Mouse (Mus musculus) E14TG2a.4 (cell line): ENCODE measurements around the gene Nf2.
"Not testable (repeated sequence)": the region's sequence is repeated elsewhere in the genome, so short reads cannot be mapped to it uniquely, and the experiment has no call there.

Source experiments
- H3K27me3 ChIP-seq: 2 replicates; pipeline ENCODE4 v1.6.1; 2014; ENCODE audit warnings: low read length, control low read depth; ENCODE audit not compliant: insufficient read depth
- H3K36me3 ChIP-seq: 2 replicates; pipeline ENCODE4 v1.6.1; 2014; ENCODE audit warnings: low read length, control low read depth; ENCODE audit not compliant: insufficient read depth
- H3K4me1 ChIP-seq: replicated peaks from 2 replicates; pipeline ENCODE4 v1.6.1; 2014; ENCODE audit warnings: low read depth, low read length, control low read depth
- H3K4me3 ChIP-seq: replicated peaks from 2 replicates; pipeline ENCODE4 v1.5.1; 2014; ENCODE audit warnings: mild to moderate bottlenecking, low read length
- H3K9me3 ChIP-seq: 2 replicates; pipeline ENCODE4 v1.6.1; 2014; ENCODE audit warnings: low read length, control low read depth
- CTCF ChIP-seq: conservative IDR thresholded peaks from 2 replicates; pipeline ENCODE4 v1.5.1; 2014; ENCODE audit warnings: low read length
- NANOG ChIP-seq: IDR thresholded peaks from 2 replicates; pipeline ENCODE4 v1.6.1; 2014; ENCODE audit warnings: borderline replicate concordance, low read length, mixed read lengths
- POU5F1 ChIP-seq: IDR thresholded peaks from 2 replicates; pipeline ENCODE4 v1.6.1; 2014; ENCODE audit warnings: low read length, borderline replicate concordance

The Nf2 gene

GRCm38 (mm10) chr11:4831066-4831465, 18.3 kb downstream of the Nf2 start:
- TF ChIP-seq CTCF (no peak), NANOG (no peak), POU5F1 (no peak)
- Histone ChIP-seq H3K4me1 (peaks cover 17% of the 10 kb centered on the region; the same call in 1 of the 2 replicates), H3K36me3 (peaks cover 34% of the 10 kb centered on the region), H3K27me3 (no peaks in the 10 kb centered on the region), H3K9me3 (no peaks in the 10 kb centered on the region), H3K4me3 (no peak overlapping the region)

DNA sequence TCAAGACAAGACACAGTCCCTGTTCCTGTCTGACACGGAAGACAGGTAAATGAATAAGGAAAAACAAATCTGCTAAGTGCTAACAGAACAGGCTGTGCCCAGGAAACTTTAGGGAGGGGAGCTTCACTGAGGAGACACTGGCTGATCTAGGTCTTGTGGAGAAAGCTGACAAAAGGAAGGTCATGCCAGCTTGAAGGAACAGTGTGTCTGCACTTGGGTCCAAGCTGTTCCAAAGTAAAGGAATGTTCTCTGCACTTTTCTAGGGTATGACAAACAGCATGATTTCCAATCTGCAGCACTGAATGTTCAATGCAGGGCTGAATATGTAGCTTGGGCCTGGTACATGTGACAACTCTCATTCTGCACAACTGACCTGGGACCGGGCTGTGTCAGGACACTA, 21.4 kb downstream of the Nf2 start:
- no peak for TF ChIP-seq CTCF
- no peak for TF ChIP-seq POU5F1
- no peak for TF ChIP-seq NANOG
- Histone ChIP-seq H3K27me3 (no peaks in the 10 kb centered on the region), H3K4me1 (peaks cover 22% of the 10 kb centered on the region), H3K9me3 (no peaks in the 10 kb centered on the region), H3K4me3 (no peak overlapping the region), H3K36me3 (peaks cover 35% of the 10 kb centered on the region)

GRCm38 (mm10) chr11:4827340-4827739, 22.0 kb downstream of the Nf2 start:
- H3K4me1 ChIP-seq = peaks cover 27% of the 10 kb centered on the region
- no peak for TF ChIP-seq CTCF
- TF ChIP-seq POU5F1 = no peak
- no peak for TF ChIP-seq NANOG

GRCm38 (mm10) chr11:4826152-4826778, 23.1 kb downstream of the Nf2 start:
- Histone ChIP-seq H3K9me3 (no peaks in the 10 kb centered on the region), H3K36me3 (peaks cover 35% of the 10 kb centered on the region), H3K4me1 (peaks cover 35% of the 10 kb centered on the region), H3K27me3 (no peaks in the 10 kb centered on the region), H3K4me3 (no peak overlapping the region)
- TF ChIP-seq CTCF = no peak
- TF ChIP-seq NANOG = no peak
- TF ChIP-seq POU5F1 = no peak

More at GRCm38 (mm10) chr11:4827340-4827739, 22.0 kb downstream of the Nf2 start:
- Histone ChIP-seq H3K36me3 (peaks cover 35% of the 10 kb centered on the region), H3K4me3 (no peak overlapping the region), H3K27me3 (no peaks in the 10 kb centered on the region), H3K9me3 (no peaks in the 10 kb centered on the region)

GRCm38 (mm10) chr11:4823655-4824312, 25.6 kb downstream of the Nf2 start:
- H3K4me3 ChIP-seq = no peak overlapping the region
- TF ChIP-seq POU5F1 (no peak), NANOG (no peak), CTCF (no peak)
- peaks cover 35% of the 10 kb centered on the region for H3K4me1 ChIP-seq
- no peaks in the 10 kb centered on the region for H3K9me3 ChIP-seq
- no peaks in the 10 kb centered on the region for H3K27me3 ChIP-seq
- peaks cover 37% of the 10 kb centered on the region for H3K36me3 ChIP-seq

- not testable (repeated sequence) for H3K27me3 ChIP-seq, H3K4me3 ChIP-seq, H3K9me3 ChIP-seq
- TF ChIP-seq CTCF = peak; percentile 6; the same call in 1 of the 2 replicates
- Histone ChIP-seq H3K4me1 (peaks cover 35% of the 10 kb centered on the region), H3K36me3 (peaks cover 41% of the 10 kb centered on the region)
These were observed 26.9 kb downstream of the Nf2 start for GRCm38 (mm10) chr11:4822446-4822842.

GRCm38 (mm10) chr11:4821492-4822445, 27.6 kb downstream of the Nf2 start:
- no peaks in the 10 kb centered on the region for H3K27me3 ChIP-seq
- no peak overlapping the region for H3K4me3 ChIP-seq
- H3K9me3 ChIP-seq = no peaks in the 10 kb centered on the region
- no peak for TF ChIP-seq POU5F1
- peak; percentile 54 for TF ChIP-seq CTCF
- peaks cover 41% of the 10 kb centered on the region for H3K4me1 ChIP-seq
- H3K36me3 ChIP-seq = peaks cover 47% of the 10 kb centered on the region
